16 mouse cellular contexts compared by ENCODE assay signal in the genomic region with DNA sequence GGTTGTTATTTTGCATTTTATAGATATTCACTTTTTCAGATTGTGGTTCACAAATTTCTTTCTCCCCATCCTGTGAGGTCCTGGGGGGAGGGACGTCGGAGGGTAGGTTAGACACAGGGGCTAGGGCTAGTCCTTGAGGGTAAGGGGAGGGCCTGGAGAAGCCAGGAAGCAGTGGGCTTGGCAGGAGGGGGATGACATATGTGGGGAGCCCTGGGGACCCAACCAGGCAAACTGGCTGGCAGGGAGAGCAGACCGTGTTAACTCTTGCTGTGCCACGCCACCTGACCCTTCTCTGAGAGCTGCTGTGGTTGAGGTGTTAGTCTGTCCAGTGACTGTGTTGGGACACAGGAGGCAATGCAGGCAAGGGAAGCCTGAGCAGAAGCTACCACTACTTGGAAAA. TPM values are rescaled to one million over a fixed set of nuclear protein-coding genes. Genes with fewer than 3 reads are reported as not detected.
DNase-seq lines count a peak whose midpoint lies in the region; ATAC-seq and TF ChIP-seq lines count a peak whose summit lies in the region.
"Had no signal": no experiment of that assay in that cellular context is flagged by ENCODE, and none has a peak within 500 bp of the region (broad histone marks: within the 10 kb centered on the region; RNA-seq: fewer than 3 reads in every experiment).

No protein-coding gene starts in this region.

- H3K27ac ChIP-seq in embryonic facial prominence, embryonic 11.5 days (replicated peaks; ENCODE audit: low read depth, low read length) = peak overlapping the region; percentile 20; the same call in 1 of the 2 replicates
- peak overlapping the region; percentile 91 for H3K27ac ChIP-seq in hindbrain, embryonic 12.5 days
- peak overlapping the region; percentile 77 for H3K27ac ChIP-seq in midbrain, embryonic 14.5 days (replicated peaks; ENCODE audit: low read depth, low read length)
- H3K27ac ChIP-seq: kidney, embryonic 15.5 days; limb, embryonic 10.5 days; liver, embryonic 15.5 days; stomach, postnatal 0 days had no signal

- no peaks in the 10 kb centered on the region for H3K36me3 ChIP-seq in embryonic facial prominence, embryonic 11.5 days (replicated peaks; ENCODE audit: control insufficient read depth, insufficient read depth, low read depth, low read length)
- peaks cover 15% of the 10 kb centered on the region for H3K36me3 ChIP-seq in hindbrain, embryonic 12.5 days
- peaks cover 17% of the 10 kb centered on the region for H3K36me3 ChIP-seq in midbrain, embryonic 14.5 days (ENCODE audit: control insufficient read depth, insufficient read depth, low read length)

- WGBS in embryonic facial prominence, embryonic 11.5 days = 40% methylated on average over 4 of the region's 4 CpGs
- WGBS in hindbrain, embryonic 12.5 days = 27% methylated on average over 4 of the region's 4 CpGs
- WGBS in midbrain, embryonic 14.5 days = 29% methylated on average over 4 of the region's 4 CpGs

- no peak for TF ChIP-seq POLR2A in brain, embryonic 14.5 days (IDR thresholded peaks at IDR 0.05; ENCODE audit: borderline replicate concordance, extremely low read depth, insufficient read depth, insufficient read length, poor library complexity, severe bottlenecking)

- peak; percentile 80 for DNase-seq in brain, embryonic 14.5 days (ENCODE audit: low read depth)
- DNase-seq in embryonic facial prominence, embryonic 11.5 days (ENCODE audit: low spot score) = no peak
- DNase-seq in midbrain, embryonic 14.5 days = peak; percentile 55
- no peak for DNase-seq in ovary, postnatal 10 days (ENCODE audit: low spot score)
- no peak for DNase-seq in lung, postnatal 10 days
- DNase-seq in B cell, adult 2 months = no peak
- no peak for DNase-seq in right cerebral cortex, postnatal 25 days
- DNase-seq: cerebellum, adult 8-10 months; thymus, postnatal 4 days had no signal

- H3K9ac ChIP-seq in embryonic facial prominence, embryonic 11.5 days (replicated peaks; ENCODE audit: low read length) = no peak overlapping the region
- 0 out of 2 replicates have a peak overlapping the region, but pooled peaks have one; percentile 4 for H3K9ac ChIP-seq in hindbrain, embryonic 12.5 days
- no peak overlapping the region for H3K9ac ChIP-seq in midbrain, embryonic 14.5 days (replicated peaks; ENCODE audit: low read length)
- H3K9ac ChIP-seq: kidney, embryonic 15.5 days; liver, embryonic 15.5 days had no signal

- TF ChIP-seq CTCF in brain, embryonic 14.5 days (IDR thresholded peaks at IDR 0.05; ENCODE audit: borderline replicate concordance, extremely low read depth, insufficient read depth, insufficient read length) = no peak

- H3K4me3 ChIP-seq in embryonic facial prominence, embryonic 11.5 days (ENCODE audit: low read depth, low read length) = no peak overlapping the region
- no peak overlapping the region for H3K4me3 ChIP-seq in hindbrain, embryonic 12.5 days
- H3K4me3 ChIP-seq in midbrain, embryonic 14.5 days (replicated peaks; ENCODE audit: low read depth, low read length) = no peak overlapping the region
- H3K4me3 ChIP-seq: kidney, embryonic 15.5 days; limb, embryonic 10.5 days; liver, embryonic 15.5 days had no signal

- ATAC-seq in embryonic facial prominence, embryonic 11.5 days (replicated peaks; ENCODE audit: insufficient number of reproducible peaks, low FRiP score, low TSS enrichment, low read depth) = peak; percentile 54
- ATAC-seq in hindbrain, embryonic 12.5 days (ENCODE audit: low FRiP score) = peak; percentile 35
- peak; percentile 36; the same call in 1 of the 2 replicates for ATAC-seq in midbrain, embryonic 14.5 days (ENCODE audit: low FRiP score, low TSS enrichment)

- peaks cover 7% of the 10 kb centered on the region for H3K27me3 ChIP-seq in embryonic facial prominence, embryonic 11.5 days (ENCODE audit: control insufficient read depth, insufficient read depth, low read length)
- no peaks in the 10 kb centered on the region for H3K27me3 ChIP-seq in hindbrain, embryonic 12.5 days
- H3K27me3 ChIP-seq in midbrain, embryonic 14.5 days (ENCODE audit: control insufficient read depth, insufficient read depth, low read length) = no peaks in the 10 kb centered on the region

- H3K4me2 ChIP-seq in embryonic facial prominence, embryonic 11.5 days (ENCODE audit: low read depth, low read length) = no peak overlapping the region
- H3K4me2 ChIP-seq in hindbrain, embryonic 12.5 days (replicated peaks) = peak overlapping the region; percentile 19; the same call in 1 of the 2 replicates
- H3K4me2 ChIP-seq in midbrain, embryonic 14.5 days (ENCODE audit: low read length) = no peak overlapping the region
- H3K4me2 ChIP-seq: kidney, embryonic 15.5 days; liver, embryonic 15.5 days had no signal

- no peaks in the 10 kb centered on the region for H3K4me1 ChIP-seq in embryonic facial prominence, embryonic 11.5 days (ENCODE audit: control insufficient read depth, insufficient read depth, low read length)
- H3K4me1 ChIP-seq in hindbrain, embryonic 12.5 days = peaks cover 66% of the 10 kb centered on the region
- peaks cover 36% of the 10 kb centered on the region; the same call in 1 of the 2 replicates for H3K4me1 ChIP-seq in midbrain, embryonic 14.5 days (ENCODE audit: control insufficient read depth, insufficient read depth, low read length)
- H3K4me1 ChIP-seq: liver, embryonic 15.5 days had no signal

- H3K9me3 ChIP-seq in embryonic facial prominence, embryonic 11.5 days (replicated peaks; ENCODE audit: control insufficient read depth, low read length) = no peaks in the 10 kb centered on the region
- H3K9me3 ChIP-seq in hindbrain, embryonic 12.5 days (replicated peaks) = no peaks in the 10 kb centered on the region
- no peaks in the 10 kb centered on the region for H3K9me3 ChIP-seq in midbrain, embryonic 14.5 days (ENCODE audit: control insufficient read depth, low read length)
- H3K9me3 ChIP-seq: kidney, embryonic 15.5 days; limb, embryonic 10.5 days; liver, embryonic 15.5 days had no signal

RNA-seq across cellular contexts. Expression of a gene that starts 3.3 kb away (rescaled TPM):
- 14.8 and 19.3 TPM in 2 replicates for polyA plus RNA-seq in brain, embryonic 14.5 days (2012; rRNA removed)
- 4.6 and 6.5 TPM in 2 replicates for polyA plus RNA-seq in embryonic facial prominence, embryonic 11.5 days (2014; fragmentation: Nextera tagmentation; extraction: Ambion mirVana)
- 14.5 and 15.3 TPM in 2 replicates for polyA plus RNA-seq in hindbrain, embryonic 12.5 days (2016; fragmentation: Nextera tagmentation; extraction: Ambion mirVana)
- polyA plus RNA-seq in midbrain, embryonic 14.5 days (2014; fragmentation: Nextera tagmentation; extraction: Ambion mirVana) = 3.6 and 5.5 TPM in 2 replicates
- polyA plus RNA-seq: gonadal fat pad, adult 2 months; heart, embryonic 14.5 days; kidney, embryonic 15.5 days; limb, embryonic 10.5 days; liver, embryonic 15.5 days; stomach, postnatal 0 days had no signal

RNA-seq across cellular contexts. Expression of a gene that starts 21.7 kb away (rescaled TPM):
- polyA plus RNA-seq in brain, embryonic 14.5 days (2012; rRNA removed) = 79.5 and 135 TPM in 2 replicates
- polyA plus RNA-seq in embryonic facial prominence, embryonic 11.5 days (2014; fragmentation: Nextera tagmentation; extraction: Ambion mirVana) = 185 and 186 TPM in 2 replicates
- polyA plus RNA-seq in hindbrain, embryonic 12.5 days (2016; fragmentation: Nextera tagmentation; extraction: Ambion mirVana) = 233 and 256 TPM in 2 replicates
- polyA plus RNA-seq in midbrain, embryonic 14.5 days (2014; fragmentation: Nextera tagmentation; extraction: Ambion mirVana) = 96.5 and 188 TPM in 2 replicates

RNA-seq across cellular contexts. Expression of a gene that starts 21.9 kb away (rescaled TPM):
- 136 and 139 TPM in 2 replicates for polyA plus RNA-seq in brain, embryonic 14.5 days (2012; rRNA removed)
- 85.6 and 89.2 TPM in 2 replicates for polyA plus RNA-seq in embryonic facial prominence, embryonic 11.5 days (2014; fragmentation: Nextera tagmentation; extraction: Ambion mirVana)
- polyA plus RNA-seq in hindbrain, embryonic 12.5 days (2016; fragmentation: Nextera tagmentation; extraction: Ambion mirVana) = 128 and 132 TPM in 2 replicates
- 97.7 and 117 TPM in 2 replicates for polyA plus RNA-seq in midbrain, embryonic 14.5 days (2014; fragmentation: Nextera tagmentation; extraction: Ambion mirVana)

RNA-seq across cellular contexts. Expression of a gene that starts 32.4 kb away (rescaled TPM):
- 61.5 and 87.3 TPM in 2 replicates for polyA plus RNA-seq in brain, embryonic 14.5 days (2012; rRNA removed)
- polyA plus RNA-seq in embryonic facial prominence, embryonic 11.5 days (2014; fragmentation: Nextera tagmentation; extraction: Ambion mirVana) = 25.3 and 28.6 TPM in 2 replicates
- 60.4 and 68.6 TPM in 2 replicates for polyA plus RNA-seq in hindbrain, embryonic 12.5 days (2016; fragmentation: Nextera tagmentation; extraction: Ambion mirVana)
- 52.7 and 57.3 TPM in 2 replicates for polyA plus RNA-seq in midbrain, embryonic 14.5 days (2014; fragmentation: Nextera tagmentation; extraction: Ambion mirVana)

Comparison
In these comparisons a context has a peak if more than half of its experiments do, and no peak if none do; other contexts are left out.
1. DNase-seq: peak in brain, embryonic 14.5 days (single experiment) and midbrain, embryonic 14.5 days (single experiment); none in embryonic facial prominence, embryonic 11.5 days (single experiment), ovary, postnatal 10 days (single experiment), lung, postnatal 10 days (single experiment), B cell, adult 2 months (0 of 2) and right cerebral cortex, postnatal 25 days (single experiment).
2. H3K27ac ChIP-seq: peak in every context shown above with its lines; median percentile 91 in hindbrain, embryonic 12.5 days; 77 in midbrain, embryonic 14.5 days; 20 in embryonic facial prominence, embryonic 11.5 days.
3. Peak in every context shown above with its lines, with median percentiles within 50 percentile points of each other: ATAC-seq.